Mouse (Mus musculus): ENCODE measurements around the gene Thnsl2.

- TF ChIP-seq CTCF (conservative IDR thresholded peaks at IDR 0.05 in 1 of 2, IDR thresholded peaks at IDR 0.05 in 1 of 2; ENCODE audit: low read depth in 2 of 2, low read length in 2 of 2) = no peak
- TF ChIP-seq ZC3H11A (IDR thresholded peaks at IDR 0.05; ENCODE audit: low read depth, low read length) = no peak
- TF ChIP-seq CHD1 (IDR thresholded peaks at IDR 0.05; ENCODE audit: low read depth, low read length) = no peak
- TF ChIP-seq NELFE (IDR thresholded peaks at IDR 0.05; ENCODE audit: low read depth, low read length) = no peak
- no peak for TF ChIP-seq TCF12 (IDR thresholded peaks at IDR 0.05; ENCODE audit: low read depth, low read length)
- no peak for TF ChIP-seq ZMIZ1 (IDR thresholded peaks at IDR 0.05; ENCODE audit: low read depth, low read length)
- no peak for TF ChIP-seq USF1 (IDR thresholded peaks at IDR 0.05; ENCODE audit: low read depth, low read length)
- TF ChIP-seq MAX (IDR thresholded peaks at IDR 0.05; ENCODE audit: low read length) = no peak
- TF ChIP-seq ZNF384 (IDR thresholded peaks at IDR 0.05; ENCODE audit: low read depth, low read length) = no peak
- no peak for TF ChIP-seq SIN3A (IDR thresholded peaks at IDR 0.05; ENCODE audit: low read length)
- TF ChIP-seq PAX5 (IDR thresholded peaks at IDR 0.05; ENCODE audit: low read length) = no peak
- TF ChIP-seq NRF1 (IDR thresholded peaks at IDR 0.05; ENCODE audit: low read depth, low read length) = no peak
- no peak for TF ChIP-seq ZKSCAN1 (IDR thresholded peaks at IDR 0.05; ENCODE audit: borderline replicate concordance, low read depth, low read length)
- TF ChIP-seq POLR2AphosphoS2 (IDR thresholded peaks at IDR 0.05; ENCODE audit: low read depth, low read length) = no peak
Observed at GRCm38 (mm10) chr6:71154861-71155260, 10.6 kb upstream of the Thnsl2 start.

All from CH12.LX (cell line).